Mouse (Mus musculus) left cerebral cortex, adult 18-20 months (tissue): ENCODE results near the gene Ift80. TPM values are rescaled to one million over a fixed set of nuclear protein-coding genes. Genes with fewer than 3 reads are reported as not detected.
"Not testable (repeated sequence)": the region's sequence is repeated elsewhere in the genome, so short reads cannot be mapped to it uniquely, and the experiment has no call there.

Experiments
- DNase-seq, 2 experiments: peaks; one replicate each; pipeline ENCODE4 v3.0.0; 2021 to 2022; ENCODE audit warnings: low spot score in 2 of 2, mixed read lengths in 1 of 2
- long read RNA-seq, 2 experiments: library from polyadenylated mRNA; stranded (forward); transcript quantifications; one replicate each; pipeline ENCODE4 v2.0.0; 2021
- total RNA-seq, 2 experiments: library from RNA; stranded (reverse); gene quantifications; 2 replicates each; pipeline ENCODE4 v1.2.3; 2021

The Ift80 gene
- 10 to 100 TPM; 21.3 to 25.4 TPM for total RNA-seq
- long read RNA-seq, experiment 1, full-length matches to known transcripts: 6 of 12 reads
- long read RNA-seq, experiment 1, partial matches to known transcripts: 4 of 12 reads
- long read RNA-seq, experiment 1, other reads (novel, unspliced or antisense): 2 of 12 reads
- long read RNA-seq, experiment 2, full-length matches to known transcripts: 9 of 12 reads
- long read RNA-seq, experiment 2, partial matches to known transcripts: 3 of 12 reads
- long read RNA-seq, experiment 2, other reads (novel, unspliced or antisense): 0 of 12 reads

GRCm38 (mm10) chr3:69004437-69005337, at the start of gene Ift80, which contains the start of gene Smc4:
Ift80 (minus strand) TSS chr3:69004570.
Smc4 (plus strand) TSS chr3:69004738.
- peak; percentile 96 for DNase-seq

GRCm38 (mm10) chr3:69051894-69052293, 47.5 kb upstream of the Ift80 start:
- no peak for DNase-seq

- no peak for DNase-seq
Observed at GRCm38 (mm10) chr3:69049011-69049410, 44.6 kb upstream of the Ift80 start.

GRCm38 (mm10) chr3:69047684-69048083, 43.3 kb upstream of the Ift80 start:
- no peak for DNase-seq

- no peak for DNase-seq
Observed at GRCm38 (mm10) chr3:69046509-69046908, 42.1 kb upstream of the Ift80 start.

GRCm38 (mm10) chr3:69045750-69046149, 41.4 kb upstream of the Ift80 start:
- DNase-seq: no peak

- no peak for DNase-seq
Observed at GRCm38 (mm10) chr3:69045400-69045703, 41.0 kb upstream of the Ift80 start.

- DNase-seq: peak; percentile 79 to 87
Observed at GRCm38 (mm10) chr3:69044645-69045399, 40.5 kb upstream of the Ift80 start, which contains the start of gene Trim59. Trim59 (minus strand) TSS chr3:69044755.

- DNase-seq: no peak
Observed at GRCm38 (mm10) chr3:69044167-69044591, 39.8 kb upstream of the Ift80 start.

GRCm38 (mm10) chr3:69041298-69041697, 36.9 kb upstream of the Ift80 start:
- DNase-seq: no peak

- no peak for DNase-seq
Observed at GRCm38 (mm10) chr3:69040105-69040504, 35.7 kb upstream of the Ift80 start.

GRCm38 (mm10) chr3:69026133-69026783, 21.9 kb upstream of the Ift80 start:
- DNase-seq: no peak

- DNase-seq: no peak
Observed at GRCm38 (mm10) chr3:69020764-69021163, 16.4 kb upstream of the Ift80 start.

- DNase-seq: no peak
Observed at GRCm38 (mm10) chr3:69020285-69020684, 15.9 kb upstream of the Ift80 start.

- DNase-seq: not testable (repeated sequence)
Observed at GRCm38 (mm10) chr3:69018635-69019034, 14.3 kb upstream of the Ift80 start.

GRCm38 (mm10) chr3:69017181-69017580, 12.8 kb upstream of the Ift80 start:
- no peak for DNase-seq

- DNase-seq: no peak
Observed at GRCm38 (mm10) chr3:69008873-69009272, 4.5 kb upstream of the Ift80 start.

GRCm38 (mm10) chr3:69006246-69006760, 1.9 kb upstream of the Ift80 start:
- no peak for DNase-seq

- DNase-seq: peak; percentile 8 to 11
Observed at GRCm38 (mm10) chr3:69005338-69006245, 1.2 kb upstream of the Ift80 start.

- DNase-seq: no peak
Observed at GRCm38 (mm10) chr3:69004055-69004436, 324 bp downstream of the Ift80 start.
